Mouse (Mus musculus) MEL (cell line): ENCODE data around the gene Trim2. TPM values are rescaled to one million over a fixed set of nuclear protein-coding genes. Genes with fewer than 3 reads are reported as not detected.

Experiments
- DNase-seq: peaks from one replicate; pipeline ENCODE4 v3.0.0; 2011; ENCODE audit warnings: low read depth, low spot score
- H3K27ac ChIP-seq: 2 replicates; pipeline ENCODE4 v1.5.1; 2012; ENCODE audit warnings: low read depth, mild to moderate bottlenecking, control low read depth, low read length, moderate library complexity; ENCODE audit not compliant: control insufficient read depth
- H3K27me3 ChIP-seq, 2 experiments: fragments of 150-350 bp in 1 of 2; sonication (generic) in 1 of 2; 2 replicates each; pipeline ENCODE4 v1.6.1; 2012; ENCODE audit warnings: low read length in 2 of 2, mild to moderate bottlenecking in 2 of 2, improper control_type of control experiment in 1 of 2, moderate library complexity in 1 of 2; ENCODE audit not compliant: insufficient read depth in 2 of 2, control insufficient read depth in 1 of 2
- H3K36me3 ChIP-seq, 2 experiments: 2 replicates each; pipeline ENCODE4 v1.6.1; 2012 to 2014; ENCODE audit warnings: low read length in 2 of 2, improper control_type of control experiment in 1 of 2, inconsistent platforms in 1 of 2, mild to moderate bottlenecking in 1 of 2; ENCODE audit not compliant: insufficient read depth in 2 of 2, control insufficient read depth in 1 of 2
- H3K4me1 ChIP-seq, 2 experiments: fragments of 150-350 bp in 1 of 2; sonication (generic) in 1 of 2; 2 replicates each; pipeline ENCODE4 v1.6.1; 2012; ENCODE audit warnings: low read length in 2 of 2, improper control_type of control experiment in 1 of 2, mild to moderate bottlenecking in 1 of 2; ENCODE audit not compliant: insufficient read depth in 2 of 2, control insufficient read depth in 1 of 2
- H3K4me3 ChIP-seq, 2 experiments: fragments of 150-350 bp in 1 of 2; sonication (generic) in 1 of 2; 2 replicates each; pipeline ENCODE4 v1.5.1; 2012; ENCODE audit warnings: low read depth in 2 of 2, low read length in 2 of 2, mild to moderate bottlenecking in 2 of 2, moderate library complexity in 2 of 2, control low read depth in 1 of 2, improper control_type of control experiment in 1 of 2; ENCODE audit not compliant: control insufficient read depth in 1 of 2, insufficient read depth in 1 of 2
- H3K79me2 ChIP-seq: 2 replicates; pipeline ENCODE4 v1.6.1; 2012; ENCODE audit warnings: mild to moderate bottlenecking, low read length, moderate library complexity; ENCODE audit not compliant: control insufficient read depth, poor library complexity, insufficient read depth
- H3K9ac ChIP-seq: 2 replicates; pipeline ENCODE4 v1.6.1; 2012; ENCODE audit warnings: low read depth, mild to moderate bottlenecking, control low read depth, low read length, moderate library complexity; ENCODE audit not compliant: control insufficient read depth, poor library complexity, severe bottlenecking
- H3K9me3 ChIP-seq: fragments of 150-350 bp; sonication (generic); replicated peaks from 2 replicates; pipeline ENCODE4 v1.6.1; 2012; ENCODE audit warnings: mild to moderate bottlenecking, low read length, improper control_type of control experiment, moderate library complexity; ENCODE audit not compliant: insufficient read depth
- BHLHE40 ChIP-seq: IDR thresholded peaks from 2 replicates; pipeline ENCODE4 v1.6.1; 2012; ENCODE audit warnings: low read depth, mild to moderate bottlenecking, inconsistent platforms, low read length, improper control_type of control experiment, borderline replicate concordance
- ELF1 ChIP-seq: IDR thresholded peaks from 2 replicates; pipeline ENCODE4 v1.6.1; 2014; ENCODE audit warnings: low read depth, mild to moderate bottlenecking, inconsistent platforms, low read length, improper control_type of control experiment, moderate library complexity
- EP300 ChIP-seq, 2 experiments: IDR thresholded peaks; 2 replicates each; pipeline ENCODE4 v1.6.1; 2011; ENCODE audit warnings: improper control_type of control experiment in 2 of 2, low read length in 2 of 2, low read depth in 1 of 2, mild to moderate bottlenecking in 1 of 2
- MAFK ChIP-seq: IDR thresholded peaks from 2 replicates; pipeline ENCODE4 v1.6.1; 2011; ENCODE audit warnings: low read depth, mild to moderate bottlenecking, low read length, improper control_type of control experiment, borderline replicate concordance
- MAX ChIP-seq: IDR thresholded peaks from 2 replicates; pipeline ENCODE4 v1.6.1; 2011; ENCODE audit warnings: low read length, improper control_type of control experiment
- MYC ChIP-seq: IDR thresholded peaks from 2 replicates; pipeline ENCODE4 v1.6.1; 2011; ENCODE audit warnings: low read depth, mild to moderate bottlenecking, low read length, improper control_type of control experiment, moderate library complexity
- NELFE ChIP-seq: IDR thresholded peaks from 2 replicates; pipeline ENCODE4 v1.6.1; 2011; ENCODE audit warnings: low read depth, low read length, improper control_type of control experiment
- SIN3A ChIP-seq: IDR thresholded peaks from 2 replicates; pipeline ENCODE4 v1.6.1; 2012; ENCODE audit warnings: low read length, improper control_type of control experiment, inconsistent platforms
- SMC3 ChIP-seq: IDR thresholded peaks from 2 replicates; pipeline ENCODE4 v1.6.1; 2011; ENCODE audit warnings: low read depth, low read length, improper control_type of control experiment
- UBTF ChIP-seq: IDR thresholded peaks from 2 replicates; pipeline ENCODE4 v1.6.1; 2012; ENCODE audit warnings: low read depth, mild to moderate bottlenecking, inconsistent platforms, low read length, improper control_type of control experiment, moderate library complexity, borderline replicate concordance; ENCODE audit not compliant: insufficient read depth
- USF1 ChIP-seq: IDR thresholded peaks from 2 replicates; pipeline ENCODE4 v1.6.1; 2014; ENCODE audit warnings: low read depth, mild to moderate bottlenecking, inconsistent platforms, low read length, improper control_type of control experiment, moderate library complexity
- USF2 ChIP-seq, 2 experiments: IDR thresholded peaks; 2 replicates each; pipeline ENCODE4 v1.6.1; 2011 to 2012; ENCODE audit warnings: improper control_type of control experiment in 2 of 2, low read length in 2 of 2, borderline replicate concordance in 1 of 2, inconsistent platforms in 1 of 2, low read depth in 1 of 2, mild to moderate bottlenecking in 1 of 2; ENCODE audit not compliant: insufficient read depth in 1 of 2
- ZC3H11A ChIP-seq: IDR thresholded peaks from 2 replicates; pipeline ENCODE4 v1.6.1; 2012; ENCODE audit warnings: low read depth, mild to moderate bottlenecking, inconsistent platforms, low read length, improper control_type of control experiment
- ZNF384 ChIP-seq: IDR thresholded peaks from 2 replicates; pipeline ENCODE4 v1.6.1; 2012; ENCODE audit warnings: low read depth, mild to moderate bottlenecking, inconsistent platforms, low read length, improper control_type of control experiment
- polyA plus RNA-seq, 2 experiments: library from polyadenylated mRNA; stranded (reverse) in 1 of 2; unstranded in 1 of 2; fragments of >175 nt in 1 of 2; fragments of >200 nt in 1 of 2; gene quantifications; 2 replicates each; pipeline versions ENCODE4 v1.2.1 to v1.2.4; 2012; ENCODE audit warnings: low replicate concordance in 2 of 2, low read depth in 1 of 2; ENCODE audit not compliant: insufficient read length in 2 of 2, insufficient read depth in 1 of 2, missing spikeins in 1 of 2
- total RNA-seq: library from RNA; depleted of rRNA; stranded (reverse); fragments of 300-350 nt; gene quantifications from 2 replicates; pipeline ENCODE4 v1.2.3, GENCODE M21; 2012

Gene Trim2
- total and polyA plus RNA-seq, 3 experiments = 1.7 to 4.4 TPM; not detected in 1

DNA sequence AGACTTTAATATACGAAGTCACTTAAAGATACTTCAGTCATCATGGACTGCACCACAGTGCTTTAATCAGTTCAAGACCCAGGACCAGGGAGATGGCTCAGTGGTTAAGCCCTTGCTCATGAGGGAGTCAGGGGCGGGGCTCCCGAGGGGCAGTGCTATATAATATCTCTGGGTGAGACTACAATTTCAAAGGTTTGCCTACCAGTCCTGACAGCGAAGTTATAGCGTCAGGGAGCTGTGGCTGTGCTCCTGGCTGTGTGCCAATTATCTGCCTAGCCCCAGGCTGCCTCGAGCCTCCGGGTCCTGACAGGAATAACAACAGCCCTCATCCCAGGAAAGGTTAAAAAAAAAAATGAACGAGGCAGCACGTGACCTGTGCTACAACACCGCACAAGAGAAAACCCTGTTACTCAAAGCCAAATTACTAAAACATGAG lies 24.7 kb downstream of the Trim2 start:
- Histone ChIP-seq H3K27me3 (no peaks in the 10 kb centered on the region), H3K79me2 (no peaks in the 10 kb centered on the region), H3K4me1 (peaks cover 0 to 11% of the 10 kb centered on the region in 2 experiments; a peak in 2 of 4 replicates), H3K36me3 (0 out of 4 replicates have a peak, but pooled peaks cover 0 to 5% of the 10 kb centered on the region in 2 experiments), H3K4me3 (peak overlapping the region; percentile 7 to 35), H3K27ac (no peak overlapping the region), H3K9ac (peak overlapping the region; percentile 18; the same call in 1 of the 2 replicates), H3K9me3 (no peaks in the 10 kb centered on the region)
- DNase-seq = peak; percentile 64
- TF ChIP-seq ELF1 (no peak), BHLHE40 (peak; percentile 59; the same call in 1 of the 2 replicates), EP300 (IDR thresholded peaks at IDR 0.05; ENCODE audit: low read depth in 1 of 2, low read length in 2 of 2) (0 out of 4 replicates have a peak, but pooled peaks of 1 of the 2 experiments have one; percentile 27), SMC3 (no peak), ZNF384 (peak; percentile 61), USF2 (IDR thresholded peaks at IDR 0.05; ENCODE audit: borderline replicate concordance in 1 of 2, insufficient read depth in 1 of 2, low read depth in 1 of 2, low read length in 2 of 2) (peak in 1 of 2 experiments; percentile 44; a peak in 1 of 4 replicates), MAFK (no peak), MAX (peak; percentile 57; the same call in 1 of the 2 replicates), USF1 (peak; percentile 86), ZC3H11A (no peak), MYC (no peak), SIN3A (no peak)

DNA sequence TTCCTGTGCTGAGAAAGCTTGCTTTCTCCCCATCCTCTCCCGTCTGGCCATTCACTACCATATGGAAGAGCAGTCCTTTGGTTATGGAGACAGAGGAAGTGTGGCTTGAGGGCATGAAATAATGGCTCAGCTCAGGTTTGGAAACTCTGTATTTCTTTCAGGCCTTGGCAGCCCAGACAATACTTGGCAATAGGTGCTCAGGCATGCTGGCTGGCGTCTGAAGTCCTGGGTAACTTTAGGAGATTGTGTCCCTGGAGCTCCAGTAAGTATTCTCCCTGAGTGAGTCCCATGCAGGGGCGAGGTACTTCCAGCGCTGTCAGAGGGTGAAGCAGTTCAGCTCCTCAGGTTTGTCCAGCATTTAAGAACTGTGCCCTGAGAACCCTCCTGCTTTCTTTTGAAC lies 27.9 kb downstream of the Trim2 start:
- no peak for DNase-seq
- no peaks in the 10 kb centered on the region for H3K9me3 ChIP-seq
- TF ChIP-seq MAFK = no peak
- no peak for TF ChIP-seq UBTF
- TF ChIP-seq NELFE = no peak
- TF ChIP-seq USF2 (IDR thresholded peaks at IDR 0.05; ENCODE audit: borderline replicate concordance in 1 of 2, insufficient read depth in 1 of 2, low read depth in 1 of 2, low read length in 2 of 2) = no peak
- H3K27me3 ChIP-seq = no peaks in the 10 kb centered on the region
- no peak overlapping the region for H3K27ac ChIP-seq
- no peak overlapping the region for H3K4me3 ChIP-seq
- peaks cover 0 to 11% of the 10 kb centered on the region in 2 experiments; a peak in 2 of 4 replicates for H3K4me1 ChIP-seq
- no peaks in the 10 kb centered on the region for H3K79me2 ChIP-seq
- H3K36me3 ChIP-seq = 0 out of 4 replicates have a peak, but pooled peaks cover 0 to 5% of the 10 kb centered on the region in 2 experiments
- H3K9ac ChIP-seq = no peak overlapping the region
